Mouse (Mus musculus) brown adipose tissue, adult 24 weeks (tissue): Measurements from ENCODE around the gene Pcsk4. TPM values are rescaled to one million over a fixed set of nuclear protein-coding genes. Genes with fewer than 3 reads are reported as not detected.

Experiments
- H3K27ac ChIP-seq: fragments of 200-500 bp; replicated peaks from 2 replicates; pipeline ENCODE4 v1.5.1; 2012; ENCODE audit warnings: low read depth, mild to moderate bottlenecking, low read length
- H3K4me1 ChIP-seq: fragments of 200-500 bp; 2 replicates; pipeline ENCODE4 v1.6.1; 2012; ENCODE audit warnings: low read length, mixed read lengths; ENCODE audit not compliant: control insufficient read depth, insufficient read depth, insufficient read length
- H3K4me3 ChIP-seq: fragments of 200-500 bp; 2 replicates; pipeline ENCODE4 v1.5.1; 2012; ENCODE audit warnings: low read depth, mild to moderate bottlenecking, low read length, moderate library complexity; ENCODE audit not compliant: insufficient read depth
- polyA plus RNA-seq: library from polyadenylated mRNA; stranded (reverse); fragments of >200 nt; gene quantifications from 2 replicates; pipeline ENCODE4 v1.2.4, GENCODE M21; 2012; ENCODE audit not compliant: missing spikeins, insufficient read depth, insufficient read length

Gene Pcsk4
- polyA plus RNA-seq, 1 experiment: 7.8 TPM

DNA sequence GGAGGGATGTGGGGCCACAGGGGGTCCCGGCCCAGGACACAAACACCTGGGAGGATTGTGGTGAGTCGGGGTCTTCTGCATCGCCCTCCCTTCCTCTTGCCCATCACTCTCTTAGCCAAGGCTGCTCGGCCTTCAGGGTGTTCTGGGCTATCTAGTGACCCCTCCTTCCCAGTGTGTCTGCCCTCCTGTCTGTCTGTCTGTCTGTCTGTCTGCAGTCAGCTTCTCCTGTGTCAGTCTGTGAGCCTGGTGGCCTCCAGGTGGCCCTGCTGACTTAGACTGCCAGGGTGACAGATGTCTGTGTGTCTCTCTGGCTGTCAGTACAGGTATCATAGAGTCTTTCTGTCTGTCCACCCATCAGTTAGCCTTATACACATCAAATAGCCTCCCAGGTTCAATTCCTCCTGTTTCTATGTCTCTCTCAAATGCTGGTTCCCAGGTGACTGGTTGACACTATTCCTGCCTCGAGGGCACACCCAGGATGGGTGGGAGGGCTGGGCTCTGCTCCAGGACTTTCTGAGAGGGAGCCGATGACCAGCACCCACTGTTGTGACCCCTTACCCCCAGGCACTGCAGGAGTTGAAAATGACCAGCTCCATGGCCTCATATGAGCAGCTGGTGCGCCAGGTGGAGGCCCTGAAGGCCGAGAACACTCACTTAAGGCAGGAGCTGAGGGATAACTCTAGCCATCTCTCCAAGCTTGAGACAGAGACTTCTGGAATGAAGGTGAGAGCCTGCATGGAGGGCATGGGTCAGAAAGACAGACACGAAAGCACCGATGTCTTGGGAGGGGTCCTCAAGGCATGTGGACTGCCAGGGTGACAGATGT lies 27.8 kb downstream of the Pcsk4 start:
- Histone ChIP-seq H3K4me3 (no peak overlapping the region), H3K4me1 (peaks cover 7% of the 10 kb centered on the region; the same call in 1 of the 2 replicates), H3K27ac (0 out of 2 replicates have a peak overlapping the region, but pooled peaks have one; percentile 46)

GRCm38 (mm10) chr10:80300672-80301181 lies 28.6 kb downstream of the Pcsk4 start:
- Histone ChIP-seq H3K4me3 (no peak overlapping the region), H3K4me1 (peaks cover 7% of the 10 kb centered on the region; the same call in 1 of the 2 replicates), H3K27ac (no peak overlapping the region)

DNA sequence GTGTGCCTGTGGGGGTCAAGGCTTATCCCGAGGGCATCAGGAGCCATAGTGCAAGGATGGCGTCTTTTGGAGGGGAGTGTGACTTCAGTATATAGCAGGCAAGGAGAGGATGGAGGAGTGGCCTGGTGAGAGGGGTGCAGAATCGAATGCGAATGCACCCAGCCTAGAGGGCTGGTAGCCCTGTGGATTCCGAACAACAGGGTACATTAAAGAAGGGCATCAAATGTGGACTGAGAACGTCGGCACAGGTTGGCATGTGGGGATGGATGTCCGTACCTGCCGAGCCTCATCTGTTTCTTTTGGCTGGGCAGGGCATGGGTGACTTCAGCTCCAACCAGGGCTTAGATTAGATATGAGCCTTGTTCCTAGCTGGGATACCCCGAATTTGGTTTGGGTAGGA lies 29.5 kb downstream of the Pcsk4 start:
- peaks cover 5% of the 10 kb centered on the region; the same call in 1 of the 2 replicates for H3K4me1 ChIP-seq
- H3K27ac ChIP-seq: no peak overlapping the region

DNA sequence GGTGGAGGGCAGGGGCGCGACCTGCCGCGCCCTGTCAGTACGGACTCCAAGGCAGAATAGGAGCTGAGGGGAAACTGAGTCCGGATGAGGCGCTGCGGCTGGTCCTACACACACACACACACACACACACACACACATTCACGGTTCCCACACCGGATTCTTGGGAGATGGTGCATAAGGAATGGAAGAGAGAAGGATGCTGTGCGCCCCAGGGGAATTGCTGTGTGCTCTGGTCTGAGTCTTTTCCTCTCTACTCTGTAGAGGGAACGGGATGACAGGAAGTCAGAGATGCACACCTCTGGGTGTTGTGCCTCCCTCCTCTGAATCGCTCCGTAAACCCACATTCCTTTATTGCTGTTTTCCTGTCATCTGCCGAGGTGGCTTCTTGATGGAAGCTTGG lies 30.0 kb downstream of the Pcsk4 start:
- Histone ChIP-seq H3K4me3 (peak overlapping the region; percentile 22), H3K4me1 (peaks cover 5% of the 10 kb centered on the region; the same call in 1 of the 2 replicates), H3K27ac (no peak overlapping the region)

More for the DNA sequence above, 29.5 kb downstream of the Pcsk4 start:
- H3K4me3 ChIP-seq: no peak overlapping the region

DNA sequence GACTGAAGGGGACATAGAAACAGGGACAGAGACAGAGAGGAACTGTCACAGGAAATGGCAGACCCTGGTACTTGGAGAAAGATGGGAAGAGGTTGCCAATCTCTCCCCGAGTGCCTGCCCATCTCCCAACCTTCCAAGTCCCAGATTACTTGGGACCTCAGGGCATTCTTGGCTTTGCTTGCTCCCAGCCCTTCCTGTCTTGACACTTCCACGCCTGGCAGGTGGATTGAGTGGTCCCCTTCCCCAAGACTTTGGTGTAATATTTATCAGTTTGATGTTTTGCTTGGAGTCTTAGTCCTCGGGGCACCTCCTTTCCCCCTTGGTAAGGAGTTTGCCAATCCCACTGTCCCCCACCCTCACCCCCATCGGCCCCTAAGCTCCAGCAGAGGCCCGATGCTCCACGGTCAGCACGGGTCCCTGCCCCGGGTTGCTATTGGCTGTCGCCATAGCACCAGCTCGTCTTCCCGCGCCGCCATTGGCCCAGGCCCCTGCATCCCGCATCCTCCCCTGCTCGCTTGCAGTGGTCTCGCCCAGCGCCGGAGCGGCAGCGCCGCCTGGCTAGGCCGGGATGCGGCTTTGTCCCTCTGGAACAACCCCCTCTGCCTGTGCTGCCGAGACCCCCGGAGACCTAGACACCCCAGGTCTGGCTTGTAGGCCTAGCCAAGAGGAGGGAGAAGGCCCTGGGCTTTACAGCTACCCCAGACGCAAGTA lies 30.6 kb downstream of the Pcsk4 start:
- Histone ChIP-seq H3K4me1 (peaks cover 5% of the 10 kb centered on the region; the same call in 1 of the 2 replicates), H3K4me3 (peak overlapping the region; percentile 22)

GRCm38 (mm10) chr10:80297526-80298133 lies 31.7 kb downstream of the Pcsk4 start:
- Histone ChIP-seq H3K27ac (no peak overlapping the region), H3K4me3 (no peak overlapping the region), H3K4me1 (peaks cover 5% of the 10 kb centered on the region; the same call in 1 of the 2 replicates)

More for the DNA sequence above, 30.6 kb downstream of the Pcsk4 start:
- H3K27ac ChIP-seq: no peak overlapping the region

GRCm38 (mm10) chr10:80296824-80297223 lies 32.5 kb downstream of the Pcsk4 start:
- H3K4me3 ChIP-seq: no peak overlapping the region
- no peak overlapping the region for H3K27ac ChIP-seq
- H3K4me1 ChIP-seq: peaks cover 2% of the 10 kb centered on the region; the same call in 1 of the 2 replicates

GRCm38 (mm10) chr10:80295618-80296425 lies 33.5 kb downstream of the Pcsk4 start, which contains the start of gene Apc2:
Gene Apc2, plus strand, starts transcription at chr10:80295977.
- Histone ChIP-seq H3K27ac (no peak within 1 kb of the TSS), H3K4me1 (no peaks in the 10 kb centered on the region; the same call in 1 of the 2 replicates), H3K4me3 (peak within 1 kb of the TSS; percentile 55)

- Histone ChIP-seq H3K4me3 (no peak overlapping the region), H3K4me1 (no peaks in the 10 kb centered on the region; the same call in 1 of the 2 replicates), H3K27ac (no peak overlapping the region)
Measured at GRCm38 (mm10) chr10:80294788-80295303, 34.5 kb downstream of the Pcsk4 start.

DNA sequence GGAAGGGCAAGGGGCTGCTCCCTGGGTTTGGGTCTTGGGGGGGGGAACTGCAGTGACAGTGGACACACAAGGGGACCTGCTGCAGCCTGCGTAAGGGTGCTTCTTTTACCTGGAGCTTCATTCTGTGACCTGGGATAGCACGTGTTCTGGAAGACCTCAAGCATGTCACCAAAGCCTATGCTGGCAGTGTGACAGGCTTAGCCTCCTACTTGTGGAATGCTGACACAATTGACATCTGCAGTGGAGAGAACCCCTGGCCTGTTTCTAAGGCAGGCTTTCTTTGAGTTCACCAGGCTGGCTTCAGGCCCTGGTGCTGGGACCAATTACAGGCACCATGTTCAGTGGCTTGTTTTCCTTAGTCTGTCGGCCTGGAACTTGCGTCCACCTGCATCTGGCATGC lies 35.0 kb downstream of the Pcsk4 start:
- no peaks in the 10 kb centered on the region; the same call in 1 of the 2 replicates for H3K4me1 ChIP-seq
- H3K4me3 ChIP-seq: no peak overlapping the region

GRCm38 (mm10) chr10:80293325-80293724 lies 36.0 kb downstream of the Pcsk4 start:
- H3K27ac ChIP-seq: no peak overlapping the region
- no peaks in the 10 kb centered on the region; the same call in 1 of the 2 replicates for H3K4me1 ChIP-seq
- H3K4me3 ChIP-seq: peak overlapping the region; percentile 76

More for the DNA sequence above, 35.0 kb downstream of the Pcsk4 start:
- no peak overlapping the region for H3K27ac ChIP-seq

- peak within 1 kb of the TSS; percentile 51 for H3K27ac ChIP-seq
- peak within 1 kb of the TSS; percentile 76 for H3K4me3 ChIP-seq
- no peaks in the 10 kb centered on the region; the same call in 1 of the 2 replicates for H3K4me1 ChIP-seq
Measured at GRCm38 (mm10) chr10:80292251-80293146, 36.8 kb downstream of the Pcsk4 start, which contains the start of gene Rps15. Gene Rps15, plus strand, starts transcription at chr10:80292453.

GRCm38 (mm10) chr10:80288657-80289056 lies 40.6 kb downstream of the Pcsk4 start:
- no peaks in the 10 kb centered on the region; the same call in 1 of the 2 replicates for H3K4me1 ChIP-seq
- no peak overlapping the region for H3K27ac ChIP-seq
- H3K4me3 ChIP-seq: no peak overlapping the region
